Mouse (Mus musculus) gastrocnemius, adult 2 months (tissue): ENCODE measurements around the gene Xrcc2. TPM values are rescaled to one million over a fixed set of nuclear protein-coding genes. Genes with fewer than 3 reads are reported as not detected.
"Not testable (repeated sequence)": the region's sequence is repeated elsewhere in the genome, so short reads cannot be mapped to it uniquely, and the experiment has no call there.

Experiments
- DNase-seq: peaks from one replicate; pipeline ENCODE4 v3.0.0; 2022
- H3K27ac ChIP-seq: fragments of 200-600 bp; 2 replicates; pipeline ENCODE4 v1.8.1; 2022; ENCODE audit warnings: mild to moderate bottlenecking
- H3K4me3 ChIP-seq: fragments of 200-600 bp; 2 replicates; pipeline ENCODE4 v1.8.1; 2022; ENCODE audit warnings: mild to moderate bottlenecking, moderate library complexity
- CTCF ChIP-seq: fragments of 200-600 bp; IDR thresholded peaks from 2 replicates; pipeline ENCODE4 v1.8.1; 2022; ENCODE audit warnings: antibody characterized with exemption, mild to moderate bottlenecking, moderate library complexity
- intact Hi-C: fragments of 180-260 bp; cut with DNase I; formaldehyde crosslinking; loops from one replicate; pipeline ENCODE4 v1.15.1; 2025
- total RNA-seq, 2 experiments: library from RNA; stranded (reverse); gene quantifications; 2 replicates each; pipeline ENCODE4 v1.2.3; 2021

The Xrcc2 gene
- total RNA-seq, 2 experiments from 2014 or later = 4.0 to 4.4 TPM

- no peak for DNase-seq
- no peak overlapping the region for H3K27ac ChIP-seq
- H3K4me3 ChIP-seq = no peak overlapping the region
- intact Hi-C loops = no loop called here
- no peak for TF ChIP-seq CTCF
These were observed 17.4 kb upstream of the Xrcc2 start for GRCm38 (mm10) chr5:25723016-25723415.

- peak overlapping the region; percentile 63 for H3K27ac ChIP-seq
- no peak for TF ChIP-seq CTCF
- no peak for DNase-seq
These were observed 13.8 kb upstream of the Xrcc2 start for GRCm38 (mm10) chr5:25719390-25719789.

GRCm38 (mm10) chr5:25713001-25713706, 7.5 kb upstream of the Xrcc2 start:
- H3K4me3 ChIP-seq, intact Hi-C loops, DNase-seq, H3K27ac ChIP-seq: not testable (repeated sequence)

More at GRCm38 (mm10) chr5:25719390-25719789, 13.8 kb upstream of the Xrcc2 start:
- intact Hi-C loops = no loop called here
- H3K4me3 ChIP-seq = no peak overlapping the region

- H3K4me3 ChIP-seq = peak overlapping the region; percentile 76
- peak overlapping the region; percentile 84 for H3K27ac ChIP-seq
- no peak for DNase-seq
- intact Hi-C loops = loop anchor here (5.0 to 10.0 kb wide), 2 partner anchors 42 to 280 kb away; no protein-coding TSS in a partner anchor
- TF ChIP-seq CTCF = no peak
These were observed 691 bp downstream of the Xrcc2 start for GRCm38 (mm10) chr5:25704702-25705566.

- DNase-seq = no peak
- no peak for TF ChIP-seq CTCF
- H3K27ac ChIP-seq = no peak overlapping the region
- intact Hi-C loops = no loop called here
- no peak overlapping the region for H3K4me3 ChIP-seq
These were observed 7.7 kb downstream of the Xrcc2 start for GRCm38 (mm10) chr5:25697941-25698340.

GRCm38 (mm10) chr5:25696256-25696655, 9.4 kb downstream of the Xrcc2 start:
- Histone ChIP-seq H3K27ac (no peak overlapping the region), H3K4me3 (no peak overlapping the region)
- TF ChIP-seq CTCF = no peak
- peak; percentile 20 for DNase-seq
- intact Hi-C loops = no loop called here

GRCm38 (mm10) chr5:25695786-25696185, 9.8 kb downstream of the Xrcc2 start:
- no peak overlapping the region for H3K4me3 ChIP-seq
- H3K27ac ChIP-seq = no peak overlapping the region
- DNase-seq = no peak
- intact Hi-C loops = no loop called here
- TF ChIP-seq CTCF = no peak

- Histone ChIP-seq H3K27ac (no peak overlapping the region), H3K4me3 (peak overlapping the region; percentile 40)
- peak; percentile 38 for DNase-seq
- no peak for TF ChIP-seq CTCF
- intact Hi-C loops = no loop called here
These were observed 33.7 kb downstream of the Xrcc2 start for GRCm38 (mm10) chr5:25671696-25672520.

- TF ChIP-seq CTCF = no peak
- Histone ChIP-seq H3K27ac (no peak overlapping the region), H3K4me3 (no peak overlapping the region)
- no peak for DNase-seq
- intact Hi-C loops = no loop called here
These were observed 34.6 kb downstream of the Xrcc2 start for GRCm38 (mm10) chr5:25671051-25671450.

GRCm38 (mm10) chr5:25668306-25668705, 37.3 kb downstream of the Xrcc2 start:
- TF ChIP-seq CTCF = no peak
- intact Hi-C loops = no loop called here
- Histone ChIP-seq H3K27ac (no peak overlapping the region), H3K4me3 (no peak overlapping the region)
- no peak for DNase-seq

GRCm38 (mm10) chr5:25666684-25667083, 38.9 kb downstream of the Xrcc2 start:
- Histone ChIP-seq H3K4me3 (no peak overlapping the region), H3K27ac (no peak overlapping the region)
- intact Hi-C loops = no loop called here
- DNase-seq = no peak
- no peak for TF ChIP-seq CTCF

GRCm38 (mm10) chr5:25666108-25666507, 39.5 kb downstream of the Xrcc2 start:
- intact Hi-C loops = no loop called here
- no peak for TF ChIP-seq CTCF
- Histone ChIP-seq H3K27ac (no peak overlapping the region), H3K4me3 (no peak overlapping the region)
- peak; percentile 26 for DNase-seq

GRCm38 (mm10) chr5:25665516-25665915, 40.1 kb downstream of the Xrcc2 start:
- intact Hi-C loops = no loop called here
- TF ChIP-seq CTCF = no peak
- Histone ChIP-seq H3K4me3 (no peak overlapping the region), H3K27ac (no peak overlapping the region)
- no peak for DNase-seq
